Mouse (Mus musculus): ENCODE data around the gene Itprid1. TPM values are rescaled to one million over a fixed set of nuclear protein-coding genes. Genes with fewer than 3 reads are reported as not detected.

Gene Itprid1
- total and polyA plus RNA-seq, 2 experiments from 2014 or later = 0.10 TPM; not detected in 1

DNA sequence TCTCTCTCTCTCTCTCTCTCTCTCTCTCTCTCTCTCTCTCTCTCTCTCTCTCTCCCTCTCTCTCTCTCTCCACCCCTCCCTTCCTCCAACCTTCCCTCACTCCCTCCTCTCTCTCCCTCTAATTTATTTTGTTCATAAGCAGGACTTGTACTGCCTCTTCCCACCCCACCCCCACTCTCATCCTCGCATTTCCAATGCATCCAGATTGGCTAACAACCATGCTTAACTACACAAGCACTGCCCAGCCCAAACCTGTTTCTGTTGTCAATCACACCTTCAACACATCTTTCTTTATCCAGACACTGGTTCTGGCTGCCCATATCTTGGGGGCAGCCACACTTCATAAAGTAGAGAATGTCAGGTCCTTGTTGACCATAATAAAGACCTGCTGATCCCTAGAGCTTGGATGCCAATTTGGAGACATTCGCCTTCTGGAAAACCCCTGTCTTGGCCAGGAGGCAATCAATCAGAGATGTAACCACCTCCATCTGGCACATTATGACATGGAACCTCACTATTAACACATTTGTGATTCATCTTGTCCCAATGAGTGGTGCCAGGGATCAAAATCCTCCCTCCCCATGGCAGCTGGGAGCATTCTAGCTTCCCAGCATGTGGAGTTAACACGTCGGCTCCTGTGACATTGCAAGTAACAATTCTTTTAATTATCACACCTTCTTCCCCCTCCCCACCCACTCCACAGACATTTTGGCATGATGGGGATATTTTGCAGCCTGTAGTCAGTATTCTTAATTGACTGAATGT, 84.4 kb downstream of the Itprid1 start:
- peak overlapping the region; percentile 58; the same call in 1 of the 2 replicates for H3K27ac ChIP-seq
- H3K4me1 ChIP-seq (ENCODE audit: insufficient read depth, low read length) = peaks cover 3% of the 10 kb centered on the region; the same call in 1 of the 2 replicates
- WGBS = 50% methylated on average over 4 of the region's 4 CpGs
- H3K36me3 ChIP-seq (ENCODE audit: insufficient read depth, low read length) = no peaks in the 10 kb centered on the region
- no peaks in the 10 kb centered on the region for H3K27me3 ChIP-seq (ENCODE audit: insufficient read depth, low read length)
- H3K9ac ChIP-seq (replicated peaks; ENCODE audit: low read length) = no peak overlapping the region
- peak overlapping the region; percentile 13; the same call in 1 of the 2 replicates for H3K4me2 ChIP-seq (ENCODE audit: low read depth, low read length)
- no peaks in the 10 kb centered on the region for H3K9me3 ChIP-seq (ENCODE audit: low read length)
- no peak for TF ChIP-seq CTCF (IDR thresholded peaks at IDR 0.05; ENCODE audit: low read depth)
- ATAC-seq = peak; percentile 85
- no peak overlapping the region for H3K4me3 ChIP-seq (ENCODE audit: low read length)
- peak; percentile 64 for DNase-seq (ENCODE audit: low spot score)

DNA sequence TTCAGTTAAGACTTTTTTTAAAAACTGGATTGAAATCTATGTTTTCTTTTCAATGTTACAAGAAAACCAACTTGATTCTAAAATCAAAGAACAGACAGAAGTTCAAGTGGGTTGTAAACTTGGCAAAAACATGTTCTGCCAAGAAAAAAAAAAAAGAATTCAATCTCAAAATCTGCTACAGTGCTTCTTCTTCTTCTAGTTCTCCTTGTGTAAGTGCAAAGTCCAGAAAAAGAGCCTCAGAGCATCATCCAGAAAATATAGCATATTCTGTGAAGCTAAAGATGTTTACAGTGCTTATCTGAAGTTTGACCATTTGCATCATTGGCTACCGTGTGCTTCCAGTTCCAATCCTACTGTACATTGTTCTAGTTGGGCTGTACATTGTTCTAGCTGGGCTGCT, 108.0 kb downstream of the Itprid1 start:
- Histone ChIP-seq H3K4me1 (ENCODE audit: insufficient read depth, low read length) (no peaks in the 10 kb centered on the region), H3K9me3 (ENCODE audit: low read length) (no peaks in the 10 kb centered on the region), H3K4me3 (ENCODE audit: low read length) (no peak overlapping the region), H3K9ac (replicated peaks; ENCODE audit: low read length) (no peak overlapping the region), H3K4me2 (ENCODE audit: low read depth, low read length) (no peak overlapping the region), H3K27ac (no peak overlapping the region), H3K36me3 (ENCODE audit: insufficient read depth, low read length) (no peaks in the 10 kb centered on the region), H3K27me3 (ENCODE audit: insufficient read depth, low read length) (no peaks in the 10 kb centered on the region)
- whole genome bisulfite sequencing = 95% methylated on average over 1 of the region's 1 CpGs
- DNase-seq (ENCODE audit: low spot score) (no peak), ATAC-seq (no peak)
- no peak for TF ChIP-seq CTCF (IDR thresholded peaks at IDR 0.05; ENCODE audit: low read depth)

DNA sequence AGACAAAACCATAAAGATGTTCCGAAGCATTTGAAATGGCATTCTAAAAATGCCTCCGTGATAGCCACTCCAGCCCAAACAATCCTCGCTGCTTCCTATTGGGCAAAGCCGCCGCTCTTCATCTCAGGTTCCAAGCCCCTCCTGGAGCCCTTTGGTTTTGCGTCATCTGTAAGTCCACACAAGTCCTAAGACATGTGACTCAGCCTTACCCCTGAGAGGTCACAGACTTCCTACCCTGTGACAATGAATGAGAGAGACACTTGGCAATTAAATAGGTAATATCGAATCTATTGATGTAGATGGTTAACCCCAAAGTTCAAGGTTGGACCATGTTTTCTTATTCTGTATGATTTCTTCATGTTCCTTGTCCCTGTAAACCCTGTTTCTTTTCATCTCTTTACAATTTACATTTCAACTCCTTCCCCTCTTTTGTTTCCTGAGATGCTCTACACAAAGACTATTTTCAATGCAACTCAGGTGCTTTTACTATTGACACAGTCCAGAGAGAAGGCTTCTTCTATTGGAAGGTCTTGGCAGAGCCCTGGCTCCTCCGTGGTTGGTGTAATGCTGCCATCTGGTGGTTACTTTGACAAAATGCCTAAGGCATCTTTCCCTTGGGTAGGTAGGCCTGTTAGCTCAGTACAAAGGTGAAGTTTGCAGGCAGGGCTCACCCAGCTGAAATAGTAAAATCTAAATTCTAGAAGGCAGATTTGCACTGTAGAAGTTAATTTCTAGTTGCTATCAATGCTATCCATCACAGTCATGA, 113.8 kb downstream of the Itprid1 start:
- Histone ChIP-seq H3K9ac (replicated peaks; ENCODE audit: low read length) (no peak overlapping the region), H3K36me3 (ENCODE audit: insufficient read depth, low read length) (no peaks in the 10 kb centered on the region), H3K4me2 (ENCODE audit: low read depth, low read length) (no peak overlapping the region), H3K27ac (no peak overlapping the region), H3K27me3 (ENCODE audit: insufficient read depth, low read length) (no peaks in the 10 kb centered on the region), H3K9me3 (ENCODE audit: low read length) (no peaks in the 10 kb centered on the region), H3K4me3 (ENCODE audit: low read length) (no peak overlapping the region), H3K4me1 (ENCODE audit: insufficient read depth, low read length) (no peaks in the 10 kb centered on the region)
- WGBS = 74% methylated on average over 8 of the region's 8 CpGs
- DNase-seq (ENCODE audit: low spot score) (peak; percentile 90), ATAC-seq (peak; percentile 90)
- peak; percentile 96 for TF ChIP-seq CTCF (IDR thresholded peaks at IDR 0.05; ENCODE audit: low read depth)

DNA sequence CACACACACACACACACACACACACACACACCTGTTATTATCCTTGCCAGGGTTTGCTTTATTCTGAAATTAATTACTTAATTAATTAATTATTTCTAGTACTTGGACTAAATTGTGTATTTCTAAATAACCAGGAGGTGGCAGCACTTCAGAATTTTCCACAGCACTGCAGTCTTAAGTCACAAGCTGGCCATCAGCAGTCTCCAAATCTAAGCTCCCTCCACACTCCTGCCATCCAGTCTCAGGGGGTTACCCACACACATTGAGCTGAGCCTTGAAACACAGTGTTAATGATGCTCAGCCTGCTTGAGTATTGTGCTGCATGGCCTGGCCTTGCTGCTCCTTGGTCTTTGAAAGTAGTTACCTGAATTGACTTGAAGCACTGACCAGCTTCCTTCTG, 136.3 kb downstream of the Itprid1 start:
- no peak overlapping the region for H3K9ac ChIP-seq (replicated peaks; ENCODE audit: low read length)
- H3K36me3 ChIP-seq (ENCODE audit: insufficient read depth, low read length) = no peaks in the 10 kb centered on the region
- H3K4me2 ChIP-seq (ENCODE audit: low read depth, low read length) = no peak overlapping the region
- H3K4me3 ChIP-seq (ENCODE audit: low read length) = no peak overlapping the region
- peak; percentile 68 for TF ChIP-seq CTCF (IDR thresholded peaks at IDR 0.05; ENCODE audit: low read depth)
- no peaks in the 10 kb centered on the region for H3K9me3 ChIP-seq (ENCODE audit: low read length)
- peak; percentile 70 for ATAC-seq
- H3K27ac ChIP-seq = no peak overlapping the region
- no peaks in the 10 kb centered on the region for H3K4me1 ChIP-seq (ENCODE audit: insufficient read depth, low read length)
- DNase-seq (ENCODE audit: low spot score) = peak; percentile 84
- H3K27me3 ChIP-seq (ENCODE audit: insufficient read depth, low read length) = no peaks in the 10 kb centered on the region

DNA sequence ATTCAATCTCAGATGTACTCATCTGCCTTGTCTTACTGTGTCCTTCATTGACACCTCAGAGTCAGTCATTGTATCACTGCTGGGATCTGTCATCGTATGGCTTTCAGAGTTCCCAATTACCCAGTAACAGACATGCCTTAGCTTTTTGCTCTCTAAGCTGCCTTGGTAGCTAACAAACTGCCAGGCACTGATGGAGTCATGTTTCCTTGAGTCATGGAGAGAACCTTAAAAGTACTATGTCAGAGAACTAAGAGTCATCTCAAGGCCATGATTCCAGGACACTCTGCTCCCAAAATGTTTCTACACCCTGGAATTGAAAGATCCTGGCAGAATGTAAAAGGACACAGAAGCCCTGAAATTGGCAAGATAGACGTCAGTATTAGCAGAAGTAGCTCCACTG, 143.1 kb downstream of the Itprid1 start:
- H3K4me3 ChIP-seq (ENCODE audit: low read length) = no peak overlapping the region
- H3K9me3 ChIP-seq (ENCODE audit: low read length) = no peaks in the 10 kb centered on the region
- no peaks in the 10 kb centered on the region for H3K27me3 ChIP-seq (ENCODE audit: insufficient read depth, low read length)
- WGBS = 87% methylated on average over 2 of the region's 2 CpGs
- H3K27ac ChIP-seq = no peak overlapping the region
- ATAC-seq (no peak), DNase-seq (ENCODE audit: low spot score) (no peak)
- H3K4me2 ChIP-seq (ENCODE audit: low read depth, low read length) = no peak overlapping the region
- no peak for TF ChIP-seq CTCF (IDR thresholded peaks at IDR 0.05; ENCODE audit: low read depth)
- no peaks in the 10 kb centered on the region for H3K36me3 ChIP-seq (ENCODE audit: insufficient read depth, low read length)
- H3K9ac ChIP-seq (replicated peaks; ENCODE audit: low read length) = no peak overlapping the region
- H3K4me1 ChIP-seq (ENCODE audit: insufficient read depth, low read length) = no peaks in the 10 kb centered on the region

DNA sequence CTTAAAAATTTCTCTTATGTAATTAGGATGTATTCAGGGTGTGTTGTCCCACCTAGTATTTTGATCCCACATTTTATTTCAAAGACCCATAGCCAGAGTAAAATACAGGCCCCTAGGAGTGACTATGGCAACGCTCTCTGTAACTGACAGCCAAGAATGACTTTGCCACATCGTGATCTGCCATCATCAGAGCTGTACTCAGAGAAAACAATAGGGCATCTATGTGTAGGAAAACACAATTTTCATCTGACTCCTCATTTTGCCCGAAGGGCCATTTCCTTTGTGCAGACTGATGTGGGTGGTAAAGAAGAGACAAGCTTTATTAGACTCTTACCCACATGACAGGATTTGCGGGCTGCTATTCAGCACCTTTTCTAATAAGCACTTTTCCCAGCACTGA, 172.0 kb downstream of the Itprid1 start:
- no peaks in the 10 kb centered on the region for H3K27me3 ChIP-seq (ENCODE audit: insufficient read depth, low read length)
- H3K9me3 ChIP-seq (ENCODE audit: low read length) = no peaks in the 10 kb centered on the region
- no peaks in the 10 kb centered on the region for H3K36me3 ChIP-seq (ENCODE audit: insufficient read depth, low read length)
- ATAC-seq = no peak
- H3K4me1 ChIP-seq (ENCODE audit: insufficient read depth, low read length) = no peaks in the 10 kb centered on the region
- no peak overlapping the region for H3K9ac ChIP-seq (replicated peaks; ENCODE audit: low read length)
- no peak for DNase-seq (ENCODE audit: low spot score)
- 64% methylated on average over 4 of the region's 4 CpGs for WGBS
- no peak for TF ChIP-seq CTCF (IDR thresholded peaks at IDR 0.05; ENCODE audit: low read depth)
- no peak overlapping the region for H3K27ac ChIP-seq
- no peak overlapping the region for H3K4me2 ChIP-seq (ENCODE audit: low read depth, low read length)
- H3K4me3 ChIP-seq (ENCODE audit: low read length) = no peak overlapping the region

All from hindbrain, postnatal 0 days (tissue).